Mouse (Mus musculus): ENCODE data around the gene Taar6. TPM values are rescaled to one million over a fixed set of nuclear protein-coding genes. Genes with fewer than 3 reads are reported as not detected.

Gene Taar6
- total and polyA plus RNA-seq, 3 experiments, result not detected

- H3K36me3 ChIP-seq (ENCODE audit: control insufficient read depth in 1 of 2, insufficient read depth in 2 of 2, low read length in 2 of 2), result no peaks in the 10 kb centered on the region
- no peaks in the 10 kb centered on the region for H3K79me2 ChIP-seq (ENCODE audit: control insufficient read depth, insufficient read depth, low read length, poor library complexity)
- TF ChIP-seq POLR2AphosphoS2 (IDR thresholded peaks at IDR 0.05; ENCODE audit: low read length), result no peak
- TF ChIP-seq TCF12 (IDR thresholded peaks at IDR 0.05; ENCODE audit: low read depth, low read length), result no peak
- no peak for TF ChIP-seq KAT2A (conservative IDR thresholded peaks at IDR 0.05; ENCODE audit: low read depth, low read length)
- no peak for TF ChIP-seq USF2 (IDR thresholded peaks at IDR 0.05; ENCODE audit: borderline replicate concordance in 1 of 2, insufficient read depth in 1 of 2, low read depth in 1 of 2, low read length in 2 of 2)
- no peak for TF ChIP-seq HCFC1 (IDR thresholded peaks at IDR 0.05; ENCODE audit: low read depth, low read length)
- TF ChIP-seq POLR2AphosphoS5 (IDR thresholded peaks at IDR 0.05; ENCODE audit: borderline replicate concordance, low read depth, low read length), result no peak
- TF ChIP-seq GATA1 (IDR thresholded peaks at IDR 0.05; ENCODE audit: low read depth, low read length), result no peak
- no peak for TF ChIP-seq NRF1 (IDR thresholded peaks at IDR 0.05; ENCODE audit: insufficient read depth, low read depth, low read length, poor library complexity, severe bottlenecking)
- TF ChIP-seq NELFE (IDR thresholded peaks at IDR 0.05; ENCODE audit: low read depth, low read length), result no peak
- TF ChIP-seq RAD21 (IDR thresholded peaks at IDR 0.05; ENCODE audit: low read depth, low read length), result no peak
- no peak for TF ChIP-seq TAL1 (IDR thresholded peaks at IDR 0.05; ENCODE audit: low read length)
- TF ChIP-seq MYC (IDR thresholded peaks at IDR 0.05; ENCODE audit: low read depth, low read length), result no peak
- no peak for TF ChIP-seq MAZ (IDR thresholded peaks at IDR 0.05; ENCODE audit: low read depth, low read length)
- TF ChIP-seq USF1 (IDR thresholded peaks at IDR 0.05; ENCODE audit: low read depth, low read length), result no peak
- no peak for TF ChIP-seq MXI1 (IDR thresholded peaks at IDR 0.05; ENCODE audit: low read depth, low read length)
- no peak overlapping the region for H3K4me3 ChIP-seq (ENCODE audit: control insufficient read depth in 1 of 2, insufficient read depth in 1 of 2, low read depth in 2 of 2, low read length in 2 of 2)
- DNase-seq (ENCODE audit: low read depth, low spot score), result no peak
- H3K27me3 ChIP-seq (ENCODE audit: control insufficient read depth in 1 of 2, insufficient read depth in 2 of 2, low read length in 2 of 2), result peaks cover 0 to 1% of the 10 kb centered on the region in 2 experiments; a peak in 2 of 4 replicates
- H3K9me3 ChIP-seq (replicated peaks; ENCODE audit: insufficient read depth, low read length), result no peaks in the 10 kb centered on the region
- no peaks in the 10 kb centered on the region for H3K4me1 ChIP-seq (ENCODE audit: control insufficient read depth in 1 of 2, insufficient read depth in 2 of 2, low read length in 2 of 2)
- no peak overlapping the region for H3K27ac ChIP-seq (ENCODE audit: control insufficient read depth, low read depth, low read length)
- H3K9ac ChIP-seq (ENCODE audit: control insufficient read depth, low read depth, low read length, poor library complexity, severe bottlenecking), result no peak overlapping the region
Observed at GRCm38 (mm10) chr10:23959071-23959470, 26.4 kb downstream of the Taar6 start.

GRCm38 (mm10) chr10:23951714-23952113 lies 33.7 kb downstream of the Taar6 start:
- Histone ChIP-seq H3K79me2 (ENCODE audit: control insufficient read depth, insufficient read depth, low read length, poor library complexity) (no peaks in the 10 kb centered on the region), H3K27ac (ENCODE audit: control insufficient read depth, low read depth, low read length) (no peak overlapping the region), H3K9ac (ENCODE audit: control insufficient read depth, low read depth, low read length, poor library complexity, severe bottlenecking) (no peak overlapping the region), H3K4me1 (ENCODE audit: control insufficient read depth in 1 of 2, insufficient read depth in 2 of 2, low read length in 2 of 2) (no peaks in the 10 kb centered on the region), H3K4me3 (ENCODE audit: control insufficient read depth in 1 of 2, insufficient read depth in 1 of 2, low read depth in 2 of 2, low read length in 2 of 2) (no peak overlapping the region), H3K9me3 (replicated peaks; ENCODE audit: insufficient read depth, low read length) (no peaks in the 10 kb centered on the region), H3K27me3 (ENCODE audit: control insufficient read depth in 1 of 2, insufficient read depth in 2 of 2, low read length in 2 of 2) (peaks cover 1 to 3% of the 10 kb centered on the region in 2 experiments; a peak in 2 of 4 replicates), H3K36me3 (ENCODE audit: control insufficient read depth in 1 of 2, insufficient read depth in 2 of 2, low read length in 2 of 2) (no peaks in the 10 kb centered on the region)
- no peak for DNase-seq (ENCODE audit: low read depth, low spot score)
- TF ChIP-seq MAFK (IDR thresholded peaks at IDR 0.05; ENCODE audit: borderline replicate concordance, low read depth, low read length) (no peak), E2F4 (IDR thresholded peaks at IDR 0.05; ENCODE audit: borderline replicate concordance, low read depth, low read length) (no peak), USF2 (IDR thresholded peaks at IDR 0.05; ENCODE audit: borderline replicate concordance in 1 of 2, insufficient read depth in 1 of 2, low read depth in 1 of 2, low read length in 2 of 2) (no peak), TCF12 (IDR thresholded peaks at IDR 0.05; ENCODE audit: low read depth, low read length) (no peak), ZNF384 (IDR thresholded peaks at IDR 0.05; ENCODE audit: low read depth, low read length) (no peak), MYB (IDR thresholded peaks at IDR 0.05; ENCODE audit: low read depth, low read length) (no peak)
